Mouse (Mus musculus) gastrocnemius, postnatal 4 days (tissue): Measurements from ENCODE around the gene Eef1a1. TPM values are rescaled to one million over a fixed set of nuclear protein-coding genes. Genes with fewer than 3 reads are reported as not detected.

Experiments
- microRNA-seq: library from miRNA; unstranded; fragments of <30 nt; microRNA quantifications from one replicate; pipeline ENCODE4 v1.2.0, GENCODE M21; 2021
- total RNA-seq, 2 experiments: library from RNA; stranded (reverse); gene quantifications; 2 replicates each; pipeline ENCODE4 v1.2.3; 2021

Gene Eef1a1
- total RNA-seq, 2 experiments from 2014 or later, result 5,472 to 6,062 TPM

Small RNA genes within 50 kb of the gene (microRNA-seq; reads per million reads assigned to microRNA genes)
- gene Gm26377, result not detected

Other genes with a start within 250 kb of the Eef1a1 start
- gene Gm3776, start 232.0 kb downstream of the Eef1a1 start, total RNA-seq, result not detected
- not detected for gene Gm10639, start 199.2 kb downstream of the Eef1a1 start, total RNA-seq
- gene Omt2a, start 174.4 kb downstream of the Eef1a1 start, total RNA-seq, result not detected
- gene Omt2b, start 161.6 kb downstream of the Eef1a1 start, total RNA-seq, result not detected
- not detected for gene Gsta2, start 133.4 kb downstream of the Eef1a1 start, total RNA-seq
- gene Dppa5a, start 121.0 kb downstream of the Eef1a1 start, total RNA-seq, result not detected
- under 1 TPM in 1 of 2 experiments, not detected in 1; 0.20 TPM for gene Ooep, start 110.4 kb downstream of the Eef1a1 start, total RNA-seq
- under 1 TPM; 0.12 to 0.18 TPM for gene Ddx43, start 93.4 kb downstream of the Eef1a1 start, total RNA-seq
- gene Cgas, start 45.9 kb downstream of the Eef1a1 start, total RNA-seq, result 1 to 10 TPM; 1.3 to 1.7 TPM
- gene Mto1, start 40.9 kb downstream of the Eef1a1 start, total RNA-seq, result 10 to 100 TPM; 14.7 to 17.4 TPM
- gene Gm17324, start 40.4 kb downstream of the Eef1a1 start, total RNA-seq, result under 1 TPM in 1 of 2 experiments, not detected in 1; 0.52 TPM
- 1 to 10 TPM; 7.6 to 7.9 TPM for gene Slc17a5, start 98.9 kb upstream of the Eef1a1 start, total RNA-seq
- 10 to 100 TPM; 11.9 to 13.0 TPM for gene Cd109, start 126.4 kb upstream of the Eef1a1 start, total RNA-seq